In genomic region chr1:121247556-121247955, GRCm38 (mm10) we compare ENCODE assay signal across 21 mouse cellular contexts.
DNase-seq lines count a peak whose midpoint lies in the region; ATAC-seq lines count a peak whose summit lies in the region.
"Had no signal": no experiment of that assay in that cellular context is flagged by ENCODE, and none has a peak within 500 bp of the region (broad histone marks: within the 10 kb centered on the region; RNA-seq: fewer than 3 reads in every experiment).

No protein-coding gene starts in this region.

- intact Hi-C loops in left cerebral cortex, postnatal 10 days (cut with DNase I): loop anchor here (5.0 kb wide), 1 partner anchor 155 kb away; no protein-coding TSS in a partner anchor

- no peak for DNase-seq in frontal cortex, postnatal 10 days (ENCODE audit: low spot score in 2 of 2)
- peak; percentile 1 to 29 for DNase-seq in left cerebral cortex, adult 18-20 months (ENCODE audit: low spot score in 2 of 2)
- no peak for DNase-seq in left cerebral cortex, postnatal 10 days (ENCODE audit: extremely low spot score in 1 of 2, low spot score in 2 of 2)
- peak; percentile 60 for DNase-seq in adipocyte (ENCODE audit: low spot score)
- peak; percentile 18 for DNase-seq in telencephalon, adult 2 months (ENCODE audit: low read depth, low spot score)
- DNase-seq: adrenal gland, adult 2 months; cerebellum, adult 2 months; cerebellum, postnatal 36 days; gastrocnemius, adult 2 months; heart, postnatal 14 days; kidney, postnatal 25 days; liver; lung, postnatal 4 days; midbrain, embryonic 14.5 days; thymus, adult 18-20 months; thymus, postnatal 36 days had no signal

- peak; percentile 86 for ATAC-seq in frontal cortex, adult (ENCODE audit: low TSS enrichment)
- ATAC-seq in erythroid progenitor cell, adult 5-6 weeks (replicated peaks; ENCODE audit: low FRiP score, poor library complexity, severe bottlenecking): no peak
- ATAC-seq: hindbrain, postnatal 0 days; intestine, postnatal 0 days; Patski had no signal

Comparison
In these comparisons a context has a peak if more than half of its experiments do, and no peak if none do; other contexts are left out.
1. DNase-seq: peak in left cerebral cortex, adult 18-20 months (2 of 2), adipocyte (single experiment) and telencephalon, adult 2 months (single experiment); none in frontal cortex, postnatal 10 days (0 of 2) and left cerebral cortex, postnatal 10 days (0 of 2).